Mouse (Mus musculus): ENCODE data around the gene Tmem63a. TPM values are rescaled to one million over a fixed set of nuclear protein-coding genes. Genes with fewer than 3 reads are reported as not detected.
"Not testable (repeated sequence)": the region's sequence is repeated elsewhere in the genome, so short reads cannot be mapped to it uniquely, and the experiment has no call there.

Gene Tmem63a
- total RNA-seq, 2 experiments from 2014 or later = 20.4 to 23.8 TPM

DNA sequence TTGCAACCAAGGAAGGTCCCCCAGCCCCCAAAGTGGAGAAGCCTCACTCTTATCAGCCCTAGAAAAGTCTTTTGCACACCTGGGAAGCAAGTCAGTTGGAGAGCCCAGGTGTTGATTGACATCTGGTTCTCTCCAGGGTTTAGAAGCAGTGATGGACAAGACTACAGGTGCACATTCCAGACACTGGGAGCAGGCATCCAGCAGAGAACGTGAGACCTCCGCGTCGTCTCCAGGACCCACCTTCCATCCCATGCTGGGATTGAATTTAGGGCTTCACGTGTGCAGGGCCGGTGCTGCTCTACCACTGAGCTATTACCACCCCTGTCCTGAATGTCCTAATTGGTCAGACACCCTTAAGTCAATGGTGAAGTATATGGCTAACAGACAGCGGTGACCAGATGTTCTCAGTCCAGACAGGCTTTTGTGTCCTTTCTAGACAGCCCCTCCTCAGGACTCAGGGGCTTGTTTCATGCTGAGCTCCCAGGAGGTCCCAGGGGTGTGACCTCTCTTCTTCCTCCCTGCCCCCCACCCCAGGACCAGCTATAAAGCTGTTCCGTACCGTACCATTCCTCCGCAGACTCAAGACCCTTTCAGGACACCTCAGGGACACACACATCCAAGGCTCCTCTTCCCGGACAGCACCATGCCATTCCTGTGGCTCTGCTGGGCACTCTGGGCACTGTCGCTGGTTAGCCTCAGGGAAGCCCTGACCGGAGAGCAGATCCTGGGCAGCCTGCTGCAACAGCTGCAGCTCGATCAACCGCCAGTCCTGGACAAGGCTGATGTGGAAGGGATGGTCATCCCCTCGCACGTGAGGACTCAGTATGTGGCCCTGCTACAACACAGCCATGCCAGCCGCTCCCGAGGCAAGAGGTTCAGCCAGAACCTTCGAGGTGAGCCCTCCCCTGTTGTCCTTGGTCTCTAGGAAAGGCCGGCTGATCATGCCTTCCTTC, 7.4 kb upstream of the Tmem63a start, which contains the start of gene Lefty1:
Gene Lefty1 (plus strand): TSS at position 556 of the 953 bp plus-strand sequence.
- Histone ChIP-seq H3K4me3 (peak within 1 kb of the TSS; percentile 6; the same call in 1 of the 2 replicates), H3K27ac (peak within 1 kb of the TSS; percentile 51; the same call in 1 of the 2 replicates)
- no peak for TF ChIP-seq CTCF (conservative IDR thresholded peaks at IDR 0.05)
- DNase-seq (ENCODE audit: low spot score in 2 of 2) = no peak

- peak overlapping the region; percentile 51; the same call in 1 of the 2 replicates for H3K27ac ChIP-seq
- DNase-seq (ENCODE audit: low spot score in 2 of 2) = peak; percentile 23 to 30
- H3K4me3 ChIP-seq = peak overlapping the region; percentile 37
Measured at GRCm38 (mm10) chr1:180936610-180937398, 5.3 kb upstream of the Tmem63a start.

- H3K27ac ChIP-seq; H3K4me3 ChIP-seq; DNase-seq (ENCODE audit: low spot score in 2 of 2): not testable (repeated sequence)
Measured at GRCm38 (mm10) chr1:180937631-180938030, 4.5 kb upstream of the Tmem63a start.

DNA sequence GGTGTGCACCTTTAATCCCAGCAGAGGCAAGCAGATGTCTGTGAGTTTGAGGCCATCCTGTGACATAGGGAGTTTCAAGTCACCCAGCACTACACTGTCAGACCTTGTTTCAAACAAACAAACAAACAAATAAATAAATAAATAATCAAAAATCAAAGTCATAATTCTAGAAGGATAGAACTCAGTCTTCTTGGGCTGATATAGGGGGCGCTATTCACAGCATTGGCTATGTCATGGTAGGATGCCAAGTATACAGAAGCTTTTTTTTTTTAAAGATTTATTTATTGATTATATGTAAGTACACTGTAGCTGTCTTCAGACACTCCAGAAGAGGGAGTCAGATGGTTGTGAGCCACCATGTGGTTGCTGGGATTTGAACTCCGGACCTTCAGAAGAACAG, 3.4 kb upstream of the Tmem63a start:
- TF ChIP-seq CTCF (conservative IDR thresholded peaks at IDR 0.05) = peak; percentile 41
- not testable (repeated sequence) for H3K27ac ChIP-seq; DNase-seq (ENCODE audit: low spot score in 2 of 2); H3K4me3 ChIP-seq

DNA sequence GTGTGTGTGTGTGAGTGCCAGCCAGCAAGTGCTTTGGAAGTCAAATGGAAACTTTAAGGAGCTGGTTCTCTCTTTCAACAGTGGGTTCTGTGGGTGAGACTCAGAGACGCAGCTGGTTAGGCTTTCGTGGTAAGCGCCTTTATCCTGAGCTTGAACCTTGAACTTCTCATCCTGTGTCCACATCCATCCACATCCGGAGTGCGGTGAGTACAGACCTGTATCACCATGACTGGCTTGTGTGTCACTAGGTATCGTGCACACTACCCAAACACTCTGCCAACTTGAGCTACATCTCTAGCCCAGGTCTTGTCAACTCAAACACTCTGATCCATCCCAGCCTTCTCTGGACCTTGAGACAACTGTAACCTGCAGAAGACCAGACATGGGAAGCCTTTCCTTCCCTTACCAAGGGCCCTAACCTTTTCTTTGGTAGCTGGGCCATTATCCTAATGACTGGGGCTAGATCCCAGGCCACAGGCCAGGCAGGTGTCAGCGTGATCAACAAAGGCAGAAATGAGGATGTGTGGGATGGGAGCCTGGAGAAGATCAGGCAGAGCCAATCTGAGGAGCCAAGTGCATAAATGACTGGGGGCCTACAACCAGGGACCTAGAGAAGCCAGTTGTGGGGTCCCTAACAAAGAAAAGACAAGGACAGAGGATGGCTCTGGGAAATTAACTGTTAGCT, 1.2 kb upstream of the Tmem63a start:
- Histone ChIP-seq H3K27ac (peak overlapping the region; percentile 86), H3K4me3 (no peak overlapping the region)
- DNase-seq (ENCODE audit: low spot score in 2 of 2) = no peak
- TF ChIP-seq CTCF (conservative IDR thresholded peaks at IDR 0.05) = no peak

DNA sequence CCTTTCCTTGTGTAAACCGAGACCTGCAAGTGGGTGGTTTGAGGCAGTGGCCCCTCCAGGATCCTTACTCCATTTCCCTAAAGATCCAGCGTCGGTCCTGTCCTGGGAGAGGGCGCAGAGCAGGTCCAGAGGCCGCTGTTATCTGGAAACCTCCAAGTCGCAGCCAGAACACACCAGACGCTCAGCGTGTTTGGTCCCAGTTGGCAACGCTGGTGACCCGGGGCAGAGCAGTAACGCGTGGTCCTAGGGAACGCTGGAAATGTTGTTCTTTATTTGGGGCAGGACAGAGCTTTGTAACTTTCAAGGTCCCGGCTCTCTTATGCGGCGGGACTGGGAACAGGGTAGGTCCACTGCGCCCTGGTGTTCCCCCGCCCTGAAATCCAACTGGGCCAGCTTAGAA, 418 bp upstream of the Tmem63a start:
- H3K27ac ChIP-seq = peak overlapping the region; percentile 86
- DNase-seq (ENCODE audit: low spot score in 2 of 2) = no peak
- TF ChIP-seq CTCF (conservative IDR thresholded peaks at IDR 0.05) = no peak
- H3K4me3 ChIP-seq = peak overlapping the region; percentile 67

- Histone ChIP-seq H3K27ac (peak overlapping the region; percentile 86), H3K4me3 (peak overlapping the region; percentile 67)
- no peak for TF ChIP-seq CTCF (conservative IDR thresholded peaks at IDR 0.05)
- no peak for DNase-seq (ENCODE audit: low spot score in 2 of 2)
Measured at GRCm38 (mm10) chr1:180943032-180943644, 994 bp downstream of the Tmem63a start.

DNA sequence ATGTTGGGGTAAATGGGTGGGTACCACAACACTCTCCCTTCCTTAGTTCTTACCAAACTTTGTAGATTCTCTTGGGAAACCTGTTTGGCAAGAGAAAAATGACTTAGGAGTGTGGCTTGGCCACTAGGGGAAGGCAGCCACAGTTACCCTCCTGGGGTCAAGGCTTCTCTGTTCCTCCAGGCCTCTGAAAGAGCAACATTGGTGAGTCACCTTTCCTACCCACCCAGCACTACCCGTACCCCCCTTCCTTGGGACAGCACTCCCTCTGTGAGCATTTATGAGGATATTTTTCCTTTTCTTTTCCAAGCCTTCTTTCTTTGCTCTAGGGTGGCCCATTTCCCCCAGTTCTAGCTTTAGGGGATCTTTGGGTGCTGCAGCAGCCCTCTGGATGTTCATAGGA, 1.8 kb downstream of the Tmem63a start:
- H3K4me3 ChIP-seq = no peak overlapping the region
- no peak for DNase-seq (ENCODE audit: low spot score in 2 of 2)
- H3K27ac ChIP-seq = peak overlapping the region; percentile 86; the same call in 1 of the 2 replicates
- TF ChIP-seq CTCF (conservative IDR thresholded peaks at IDR 0.05) = peak; percentile 26; the same call in 1 of the 2 replicates

- peak overlapping the region; percentile 86 for H3K27ac ChIP-seq
- TF ChIP-seq CTCF (conservative IDR thresholded peaks at IDR 0.05) = no peak
- DNase-seq (ENCODE audit: low spot score in 2 of 2) = no peak
- no peak overlapping the region for H3K4me3 ChIP-seq
Measured at GRCm38 (mm10) chr1:180944553-180944952, 2.4 kb downstream of the Tmem63a start.

- H3K4me3 ChIP-seq = no peak overlapping the region
- TF ChIP-seq CTCF (conservative IDR thresholded peaks at IDR 0.05) = no peak
- peak; percentile 44 to 55 for DNase-seq (ENCODE audit: low spot score in 2 of 2)
- H3K27ac ChIP-seq = peak overlapping the region; percentile 86
Measured at GRCm38 (mm10) chr1:180945001-180945980, 3.1 kb downstream of the Tmem63a start.

GRCm38 (mm10) chr1:180946448-180946847, 4.3 kb downstream of the Tmem63a start:
- no peak for TF ChIP-seq CTCF (conservative IDR thresholded peaks at IDR 0.05)
- Histone ChIP-seq H3K27ac (peak overlapping the region; percentile 86), H3K4me3 (no peak overlapping the region)
- no peak for DNase-seq (ENCODE audit: low spot score in 2 of 2)
